Mouse (Mus musculus) ES-E14 (cell line): ENCODE data around the gene Itih5. TPM values are rescaled to one million over a fixed set of nuclear protein-coding genes. Genes with fewer than 3 reads are reported as not detected.

ENCODE experiments used
- DNase-seq: peaks from one replicate; pipeline ENCODE4 v3.0.0-alpha.2; 2013; ENCODE audit warnings: low read depth, low spot score
- H3K27ac ChIP-seq: 2 replicates; pipeline ENCODE4 v1.5.1; 2012; ENCODE audit warnings: low read depth, mild to moderate bottlenecking, low read length, moderate library complexity, mixed read lengths; ENCODE audit not compliant: poor library complexity, insufficient read depth, severe bottlenecking
- H3K36me3 ChIP-seq: 2 replicates; pipeline ENCODE4 v1.6.1; 2012; ENCODE audit warnings: mild to moderate bottlenecking, low read length, moderate library complexity, mixed read lengths; ENCODE audit not compliant: control insufficient read depth, poor library complexity, insufficient read depth, severe bottlenecking
- H3K4me1 ChIP-seq, 2 experiments: fragments of 150-350 bp in 1 of 2; sonication (generic) in 1 of 2; 2 replicates each; pipeline ENCODE4 v1.6.1; 2012; ENCODE audit warnings: low read length in 2 of 2, mild to moderate bottlenecking in 1 of 2, mixed read lengths in 1 of 2; ENCODE audit not compliant: control insufficient read depth in 2 of 2, insufficient read depth in 2 of 2, poor library complexity in 1 of 2
- H3K4me3 ChIP-seq, 2 experiments: fragments of 150-350 bp in 1 of 2; sonication (generic) in 1 of 2; 2 replicates each; pipeline ENCODE4 v1.5.1; 2012; ENCODE audit warnings: low read length in 2 of 2, low read depth in 1 of 2, mild to moderate bottlenecking in 1 of 2, mixed read lengths in 1 of 2; ENCODE audit not compliant: insufficient read depth in 1 of 2, poor library complexity in 1 of 2, severe bottlenecking in 1 of 2
- H3K9ac ChIP-seq: 2 replicates; pipeline ENCODE4 v1.6.1; 2012; ENCODE audit warnings: low read depth, mild to moderate bottlenecking, low read length, mixed read lengths; ENCODE audit not compliant: poor library complexity, insufficient read depth, severe bottlenecking
- H3K9me3 ChIP-seq: fragments of 150-350 bp; sonication (generic); 2 replicates; pipeline ENCODE4 v1.6.1; 2012; ENCODE audit warnings: low read depth, mild to moderate bottlenecking, low read length; ENCODE audit not compliant: control insufficient read depth, insufficient read depth
- CHD2 ChIP-seq: IDR thresholded peaks from 2 replicates; pipeline ENCODE4 v1.6.1; 2014; ENCODE audit warnings: mild to moderate bottlenecking, low read depth, low read length, inconsistent platforms
- HCFC1 ChIP-seq: IDR thresholded peaks from 2 replicates; pipeline ENCODE4 v1.6.1; 2012; ENCODE audit warnings: low read length, inconsistent platforms, borderline replicate concordance; ENCODE audit not compliant: insufficient read depth
- MAFK ChIP-seq: IDR thresholded peaks from 2 replicates; pipeline ENCODE4 v1.6.1; 2014; ENCODE audit warnings: mild to moderate bottlenecking, low read depth, low read length, inconsistent platforms; ENCODE audit not compliant: insufficient read depth
- ZC3H11A ChIP-seq: IDR thresholded peaks from 2 replicates; pipeline ENCODE4 v1.6.1; 2012; ENCODE audit warnings: low read depth, mild to moderate bottlenecking, inconsistent platforms, low read length, borderline replicate concordance
- ZNF384 ChIP-seq: IDR thresholded peaks from 2 replicates; pipeline ENCODE4 v1.6.1; 2012; ENCODE audit warnings: low read depth, low read length, inconsistent platforms
- in situ Hi-C, 2 experiments: fragments of 600-800 bp; cut with MboI; formaldehyde crosslinking; loops; one replicate each; pipeline ENCODE4 v1.15.1; 2025; ENCODE audit warnings: low sequenced_read_pairs in 2 of 2, inconsistent platforms in 1 of 2; ENCODE audit not compliant: unreplicated experiment in 2 of 2
- total RNA-seq: library from RNA; depleted of rRNA; stranded (reverse); fragments of 300-350 nt; gene quantifications from 2 replicates; pipeline ENCODE4 v1.2.3, GENCODE M21; 2012

Gene Itih5
- total RNA-seq, 1 experiment = 0.76 TPM

GRCm38 (mm10) chr2:10121826-10122225 lies 31.5 kb upstream of the Itih5 start:
- H3K36me3 ChIP-seq = no peaks in the 10 kb centered on the region
- no peak overlapping the region for H3K27ac ChIP-seq
- no peak overlapping the region for H3K4me3 ChIP-seq
- TF ChIP-seq MAFK (no peak), ZC3H11A (no peak), ZNF384 (no peak), CHD2 (no peak), HCFC1 (no peak)
- no peak for DNase-seq
- in situ Hi-C loops = no loop called here
- no peaks in the 10 kb centered on the region for H3K4me1 ChIP-seq
- H3K9ac ChIP-seq = no peak overlapping the region
- H3K9me3 ChIP-seq = no peaks in the 10 kb centered on the region

GRCm38 (mm10) chr2:10126122-10126521 lies 27.2 kb upstream of the Itih5 start:
- no peak overlapping the region for H3K27ac ChIP-seq
- no peak overlapping the region for H3K4me3 ChIP-seq
- H3K9ac ChIP-seq = no peak overlapping the region
- no peaks in the 10 kb centered on the region for H3K4me1 ChIP-seq
- DNase-seq = no peak
- in situ Hi-C loops = no loop called here
- H3K36me3 ChIP-seq = no peaks in the 10 kb centered on the region
- TF ChIP-seq HCFC1 = no peak
- TF ChIP-seq ZNF384 = no peak
- no peak for TF ChIP-seq CHD2
- no peak for TF ChIP-seq MAFK
- no peaks in the 10 kb centered on the region for H3K9me3 ChIP-seq

GRCm38 (mm10) chr2:10127471-10127870 lies 25.9 kb upstream of the Itih5 start:
- Histone ChIP-seq H3K9ac (no peak overlapping the region), H3K36me3 (no peaks in the 10 kb centered on the region), H3K27ac (no peak overlapping the region), H3K4me1 (no peaks in the 10 kb centered on the region), H3K9me3 (no peaks in the 10 kb centered on the region), H3K4me3 (no peak overlapping the region)
- TF ChIP-seq HCFC1 (no peak), ZC3H11A (no peak), MAFK (no peak), CHD2 (no peak), ZNF384 (no peak)
- in situ Hi-C loops = no loop called here
- no peak for DNase-seq

GRCm38 (mm10) chr2:10128571-10128970 lies 24.8 kb upstream of the Itih5 start:
- no peak for DNase-seq
- in situ Hi-C loops = no loop called here
- no peaks in the 10 kb centered on the region for H3K4me1 ChIP-seq
- no peak for TF ChIP-seq CHD2
- TF ChIP-seq HCFC1 = no peak
- no peak for TF ChIP-seq ZC3H11A
- TF ChIP-seq ZNF384 = no peak
- no peak for TF ChIP-seq MAFK
- no peaks in the 10 kb centered on the region for H3K36me3 ChIP-seq
- H3K27ac ChIP-seq = no peak overlapping the region
- no peak overlapping the region for H3K4me3 ChIP-seq
- no peaks in the 10 kb centered on the region for H3K9me3 ChIP-seq
- H3K9ac ChIP-seq = no peak overlapping the region

- Histone ChIP-seq H3K9ac (no peak overlapping the region), H3K4me3 (no peak overlapping the region), H3K27ac (no peak overlapping the region), H3K9me3 (no peaks in the 10 kb centered on the region), H3K4me1 (no peaks in the 10 kb centered on the region), H3K36me3 (no peaks in the 10 kb centered on the region)
- no peak for TF ChIP-seq ZNF384
- TF ChIP-seq HCFC1 = no peak
- no peak for TF ChIP-seq CHD2
- in situ Hi-C loops = no loop called here
- no peak for DNase-seq
These were observed 22.9 kb upstream of the Itih5 start for GRCm38 (mm10) chr2:10130341-10130990.
